In the genomic region with DNA sequence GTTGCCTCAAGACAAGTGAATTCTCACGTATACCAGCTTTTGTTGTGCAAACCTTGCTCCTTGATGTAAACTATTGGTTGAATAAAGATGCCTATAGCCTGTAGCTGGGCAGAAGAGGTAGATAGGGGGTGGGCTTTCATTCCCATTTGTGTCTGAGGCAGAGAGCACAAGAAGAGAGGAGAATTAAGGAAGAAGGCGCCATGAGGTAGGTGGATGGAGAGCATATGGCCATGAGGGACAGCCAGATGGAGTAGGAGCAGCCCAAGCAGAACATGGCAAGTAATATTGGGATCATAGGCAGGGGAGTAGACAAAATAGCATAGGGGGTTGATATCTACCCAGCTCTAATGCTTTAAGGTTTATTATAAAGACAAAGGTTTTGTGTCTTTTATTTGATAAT, we compare ENCODE assay signal across 15 mouse cellular contexts.
A peak's percentile ranks its signal among the peaks of the same experiment; 100 is the strongest.
DNase-seq lines count a peak whose midpoint lies in the region; ATAC-seq lines count a peak whose summit lies in the region.
"Had no signal": no experiment of that assay in that cellular context is flagged by ENCODE, and none has a peak within 500 bp of the region (broad histone marks: within the 10 kb centered on the region; RNA-seq: fewer than 3 reads in every experiment).

No protein-coding gene starts in this region.

- peak; percentile 91 for ATAC-seq in frontal cortex, adult (ENCODE audit: low TSS enrichment)
- ATAC-seq: lung, postnatal 0 days; Patski had no signal

- DNase-seq in frontal cortex, postnatal 10 days (ENCODE audit: low spot score in 2 of 2) = no peak
- DNase-seq in right cerebral cortex, adult 2 months (ENCODE audit: low spot score in 2 of 2) = peak; percentile 12 to 32
- DNase-seq in right cerebral cortex, postnatal 4 days = no peak
- peak; percentile 26 to 57 for DNase-seq in cerebellum, postnatal 14 days
- no peak for DNase-seq in spleen, postnatal 36 days (ENCODE audit: low spot score in 2 of 2)
- DNase-seq in adrenal gland, adult 2 months = no peak
- DNase-seq: B cell, adult 2 months; gastrocnemius, postnatal 36 days; kidney, adult 8-10 months; kidney, postnatal 4 days; liver, embryonic 13.5 days; thymus, postnatal 4 days had no signal

Comparison
In these comparisons a context has a peak if more than half of its experiments do, and no peak if none do; other contexts are left out.
1. DNase-seq: peak in right cerebral cortex, adult 2 months (2 of 2) and cerebellum, postnatal 14 days (2 of 2); none in frontal cortex, postnatal 10 days (0 of 2), right cerebral cortex, postnatal 4 days (single experiment), spleen, postnatal 36 days (0 of 2) and adrenal gland, adult 2 months (single experiment).